Mouse (Mus musculus): ENCODE measurements at regions not wholly inside any gene's neighbourhood (a gene's known extent, or its start where the extent isn't known, plus 50 kb on each side); places are given as distances from the start of the nearest gene placed in this dataset.

DNA sequence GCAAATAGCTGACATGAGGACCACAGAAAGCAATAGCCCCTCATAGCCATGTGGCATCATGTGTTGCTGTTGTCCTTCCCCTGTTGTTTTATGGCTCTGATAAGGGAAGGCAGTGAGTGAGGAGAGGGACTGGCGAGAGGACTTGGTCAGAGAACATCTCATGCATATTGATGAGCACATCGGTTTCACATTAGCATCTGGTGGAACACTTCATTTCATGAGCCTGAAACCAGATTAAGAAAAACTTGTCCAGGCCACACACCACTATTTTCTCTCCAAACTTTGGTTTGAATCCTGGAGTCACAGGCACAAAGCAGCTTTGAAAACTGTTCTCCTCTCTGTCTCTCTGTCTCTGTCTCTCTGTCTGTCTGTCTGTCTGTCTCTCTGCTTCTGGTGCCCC is 451.0 kb upstream of the Mgmt start:
- no peaks in the 10 kb centered on the region for H3K36me3 ChIP-seq (ENCODE audit: control insufficient read depth, insufficient read depth, low read length)
- H3K9ac ChIP-seq (ENCODE audit: low read depth, low read length): no peak overlapping the region
- 71% methylated on average over 2 of the region's 2 CpGs for WGBS
- no peaks in the 10 kb centered on the region for H3K27me3 ChIP-seq (ENCODE audit: control insufficient read depth, insufficient read depth, low read length)
- no peak for TF ChIP-seq POLR2A (IDR thresholded peaks at IDR 0.05; ENCODE audit: extremely low read depth, insufficient read depth, low read length)
- TF ChIP-seq CTCF (IDR thresholded peaks at IDR 0.05; ENCODE audit: low read depth, low read length): no peak
- no peak for DNase-seq (ENCODE audit: extremely low read depth, low read depth, low spot score)
- H3K79me2 ChIP-seq (ENCODE audit: control insufficient read depth, insufficient read depth, low read length): no peaks in the 10 kb centered on the region
- H3K4me3 ChIP-seq (ENCODE audit: insufficient read depth, low read depth, low read length): no peak overlapping the region
- no peak overlapping the region for H3K27ac ChIP-seq (replicated peaks; ENCODE audit: insufficient read depth, low read depth, low read length)
- H3K4me1 ChIP-seq (ENCODE audit: control insufficient read depth, insufficient read depth, low read length): no peaks in the 10 kb centered on the region

DNA sequence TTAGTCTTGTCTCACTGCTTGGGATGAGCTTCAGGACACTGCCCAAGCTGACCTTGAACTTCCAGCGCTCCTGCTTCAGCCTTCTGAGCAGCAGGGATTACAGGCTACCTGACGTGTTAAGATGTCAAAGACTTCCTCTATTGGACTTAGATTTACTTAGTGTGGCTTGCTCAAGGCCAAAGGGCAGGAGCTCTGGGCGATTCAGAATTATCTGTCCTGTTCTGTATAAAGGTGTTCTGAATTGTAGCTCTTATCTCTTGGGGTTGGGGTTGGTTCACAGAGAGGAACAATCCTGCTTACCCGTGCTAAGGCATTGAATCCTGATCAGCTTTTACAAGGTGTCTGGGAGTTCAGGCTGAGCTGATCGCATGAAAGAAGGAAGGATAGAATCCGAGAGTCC is 449.3 kb upstream of the Mgmt start:
- H3K36me3 ChIP-seq (ENCODE audit: control insufficient read depth, insufficient read depth, low read length): no peaks in the 10 kb centered on the region
- H3K27ac ChIP-seq (replicated peaks; ENCODE audit: insufficient read depth, low read depth, low read length): no peak overlapping the region
- no peaks in the 10 kb centered on the region for H3K4me1 ChIP-seq (ENCODE audit: control insufficient read depth, insufficient read depth, low read length)
- H3K79me2 ChIP-seq (ENCODE audit: control insufficient read depth, insufficient read depth, low read length): no peaks in the 10 kb centered on the region
- H3K27me3 ChIP-seq (ENCODE audit: control insufficient read depth, insufficient read depth, low read length): no peaks in the 10 kb centered on the region
- no peak overlapping the region for H3K9ac ChIP-seq (ENCODE audit: low read depth, low read length)
- 58% methylated on average over 6 of the region's 6 CpGs for WGBS
- no peak for DNase-seq (ENCODE audit: extremely low read depth, low read depth, low spot score)
- no peak overlapping the region for H3K4me3 ChIP-seq (ENCODE audit: insufficient read depth, low read depth, low read length)
- TF ChIP-seq POLR2A (IDR thresholded peaks at IDR 0.05; ENCODE audit: extremely low read depth, insufficient read depth, low read length): no peak
- no peak for TF ChIP-seq CTCF (IDR thresholded peaks at IDR 0.05; ENCODE audit: low read depth, low read length)

GRCm38 (mm10) chr7:136449286-136449685 is 445.1 kb upstream of the Mgmt start:
- WGBS: 97% methylated on average over 1 of the region's 1 CpGs
- TF ChIP-seq POLR2A (IDR thresholded peaks at IDR 0.05; ENCODE audit: extremely low read depth, insufficient read depth, low read length) (no peak), CTCF (IDR thresholded peaks at IDR 0.05; ENCODE audit: low read depth, low read length) (no peak)
- H3K36me3 ChIP-seq (ENCODE audit: control insufficient read depth, insufficient read depth, low read length): no peaks in the 10 kb centered on the region

DNA sequence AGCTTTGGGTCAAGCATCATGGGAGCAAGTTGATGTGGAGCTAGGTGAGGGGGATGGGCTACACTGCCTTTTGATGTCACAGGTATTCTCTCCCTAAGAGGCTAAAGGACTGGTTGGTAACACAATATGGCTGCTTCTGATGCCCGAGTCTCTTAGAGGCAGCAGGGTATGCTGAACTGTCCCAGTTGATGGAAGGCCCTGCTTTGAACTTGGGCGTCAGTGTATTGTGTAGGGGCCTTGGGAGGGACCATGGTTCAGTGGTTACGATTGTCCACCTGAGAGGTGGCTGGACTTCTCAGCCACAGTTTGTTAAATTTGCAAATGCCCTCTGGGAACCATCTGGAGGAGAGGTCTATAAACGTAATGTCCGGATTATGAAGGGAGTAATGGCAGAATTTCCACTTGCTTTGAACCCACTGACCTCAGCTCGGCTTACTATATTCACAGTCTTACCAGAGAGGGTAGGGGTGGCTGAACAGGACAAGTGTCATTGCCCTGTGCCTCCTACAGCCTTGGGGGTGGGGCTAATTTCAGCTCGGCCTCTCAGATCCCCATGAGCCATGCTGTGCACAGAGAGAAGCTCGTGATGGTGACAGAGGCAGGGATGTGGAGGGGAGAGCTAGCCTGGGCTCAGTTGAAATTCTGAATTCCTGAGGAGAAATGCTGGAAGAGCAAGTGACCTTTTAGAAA is 442.6 kb upstream of the Mgmt start:
- Histone ChIP-seq H3K27me3 (ENCODE audit: control insufficient read depth, insufficient read depth, low read length) (no peaks in the 10 kb centered on the region), H3K4me1 (ENCODE audit: control insufficient read depth, insufficient read depth, low read length) (no peaks in the 10 kb centered on the region), H3K27ac (replicated peaks; ENCODE audit: insufficient read depth, low read depth, low read length) (no peak overlapping the region), H3K9ac (ENCODE audit: low read depth, low read length) (no peak overlapping the region), H3K79me2 (ENCODE audit: control insufficient read depth, insufficient read depth, low read length) (no peaks in the 10 kb centered on the region), H3K36me3 (ENCODE audit: control insufficient read depth, insufficient read depth, low read length) (no peaks in the 10 kb centered on the region), H3K4me3 (ENCODE audit: insufficient read depth, low read depth, low read length) (no peak overlapping the region)
- peak; percentile 30 for DNase-seq (ENCODE audit: extremely low read depth, low read depth, low spot score)
- WGBS: 74% methylated on average over 8 of the region's 8 CpGs
- TF ChIP-seq POLR2A (IDR thresholded peaks at IDR 0.05; ENCODE audit: extremely low read depth, insufficient read depth, low read length) (no peak), CTCF (IDR thresholded peaks at IDR 0.05; ENCODE audit: low read depth, low read length) (no peak)

More at GRCm38 (mm10) chr7:136449286-136449685, 445.1 kb upstream of the Mgmt start:
- Histone ChIP-seq H3K27ac (replicated peaks; ENCODE audit: insufficient read depth, low read depth, low read length) (no peak overlapping the region), H3K27me3 (ENCODE audit: control insufficient read depth, insufficient read depth, low read length) (no peaks in the 10 kb centered on the region), H3K4me3 (ENCODE audit: insufficient read depth, low read depth, low read length) (no peak overlapping the region), H3K9ac (ENCODE audit: low read depth, low read length) (no peak overlapping the region), H3K79me2 (ENCODE audit: control insufficient read depth, insufficient read depth, low read length) (no peaks in the 10 kb centered on the region), H3K4me1 (ENCODE audit: control insufficient read depth, insufficient read depth, low read length) (no peaks in the 10 kb centered on the region)
- no peak for DNase-seq (ENCODE audit: extremely low read depth, low read depth, low spot score)

DNA sequence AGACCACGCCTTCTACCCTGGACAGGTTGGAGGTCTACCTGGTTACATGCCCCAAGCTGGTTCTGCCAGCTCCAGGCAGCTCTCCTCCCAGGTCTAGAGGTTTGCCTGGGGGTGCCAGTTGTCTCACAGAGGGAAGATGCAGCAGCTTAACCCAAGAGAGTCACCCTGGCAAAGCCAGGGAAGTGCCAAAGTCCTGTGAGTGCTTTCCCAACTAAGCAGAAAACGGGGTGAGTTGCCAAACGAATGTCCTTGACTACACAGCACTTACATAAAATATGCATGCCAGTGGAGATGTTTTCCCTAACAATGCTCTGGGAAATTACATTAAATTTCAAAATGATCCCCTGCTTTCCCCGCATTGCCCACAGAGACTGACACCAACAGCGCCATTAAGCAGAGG is 441.9 kb upstream of the Mgmt start:
- 63% methylated on average over 5 of the region's 5 CpGs for WGBS
- no peak overlapping the region for H3K27ac ChIP-seq (replicated peaks; ENCODE audit: insufficient read depth, low read depth, low read length)
- H3K4me1 ChIP-seq (ENCODE audit: control insufficient read depth, insufficient read depth, low read length): no peaks in the 10 kb centered on the region
- H3K9ac ChIP-seq (ENCODE audit: low read depth, low read length): no peak overlapping the region
- H3K36me3 ChIP-seq (ENCODE audit: control insufficient read depth, insufficient read depth, low read length): no peaks in the 10 kb centered on the region
- no peak for TF ChIP-seq POLR2A (IDR thresholded peaks at IDR 0.05; ENCODE audit: extremely low read depth, insufficient read depth, low read length)
- TF ChIP-seq CTCF (IDR thresholded peaks at IDR 0.05; ENCODE audit: low read depth, low read length): no peak
- H3K79me2 ChIP-seq (ENCODE audit: control insufficient read depth, insufficient read depth, low read length): no peaks in the 10 kb centered on the region
- DNase-seq (ENCODE audit: extremely low read depth, low read depth, low spot score): peak; percentile 82
- H3K27me3 ChIP-seq (ENCODE audit: control insufficient read depth, insufficient read depth, low read length): no peaks in the 10 kb centered on the region
- H3K4me3 ChIP-seq (ENCODE audit: insufficient read depth, low read depth, low read length): no peak overlapping the region

- Histone ChIP-seq H3K9ac (ENCODE audit: low read depth, low read length) (no peak overlapping the region), H3K27ac (replicated peaks; ENCODE audit: insufficient read depth, low read depth, low read length) (no peak overlapping the region), H3K36me3 (ENCODE audit: control insufficient read depth, insufficient read depth, low read length) (no peaks in the 10 kb centered on the region), H3K4me3 (ENCODE audit: insufficient read depth, low read depth, low read length) (no peak overlapping the region), H3K27me3 (ENCODE audit: control insufficient read depth, insufficient read depth, low read length) (no peaks in the 10 kb centered on the region), H3K79me2 (ENCODE audit: control insufficient read depth, insufficient read depth, low read length) (no peaks in the 10 kb centered on the region), H3K4me1 (ENCODE audit: control insufficient read depth, insufficient read depth, low read length) (peaks cover 3% of the 10 kb centered on the region)
- no peak for TF ChIP-seq CTCF (IDR thresholded peaks at IDR 0.05; ENCODE audit: low read depth, low read length)
- no peak for TF ChIP-seq POLR2A (IDR thresholded peaks at IDR 0.05; ENCODE audit: extremely low read depth, insufficient read depth, low read length)
- no peak for DNase-seq (ENCODE audit: extremely low read depth, low read depth, low spot score)
- WGBS: 57% methylated on average over 7 of the region's 7 CpGs
Observed at GRCm38 (mm10) chr7:136457171-136457570, 437.2 kb upstream of the Mgmt start.
